Mouse (Mus musculus): ENCODE results near the gene Ces5a. TPM values are rescaled to one million over a fixed set of nuclear protein-coding genes. Genes with fewer than 3 reads are reported as not detected.

The Ces5a gene
- polyA plus RNA-seq, 1 experiment, result 0.09 TPM

Other genes starting within 250 kb of the Ces5a start
- 0.53 and 0.69 TPM in 2 replicates for gene Ces1g, start 198.5 kb downstream of the Ces5a start, polyA plus RNA-seq (2012; rRNA removed)
- not detected in 2 replicates for gene Ces1h, start 156.1 kb downstream of the Ces5a start, polyA plus RNA-seq (2012; rRNA removed)